Mouse (Mus musculus) lung, adult 18-20 months (tissue): ENCODE results near the gene Bcl2l10.
A peak's percentile ranks its signal among the peaks of the same experiment; 100 is the strongest.

Experiments
- DNase-seq, 2 experiments: peaks; one replicate each; pipeline ENCODE4 v3.0.0; 2022; ENCODE audit warnings: mixed read lengths in 2 of 2

Gene Bcl2l10

GRCm38 (mm10) chr9:75347458-75347857 is at the start of gene Bcl2l10:
Gene Bcl2l10, plus strand, starts transcription at chr9:75347758.
- DNase-seq, result no peak

GRCm38 (mm10) chr9:75299342-75299741 is 48.2 kb upstream of the Bcl2l10 start:
- no peak for DNase-seq

- no peak for DNase-seq
These were observed 44.5 kb upstream of the Bcl2l10 start for GRCm38 (mm10) chr9:75303033-75303432.

GRCm38 (mm10) chr9:75303701-75304261 is 43.8 kb upstream of the Bcl2l10 start:
- peak; percentile 9 to 21 for DNase-seq

GRCm38 (mm10) chr9:75304286-75304685 is 43.3 kb upstream of the Bcl2l10 start:
- no peak for DNase-seq

- DNase-seq, result no peak
These were observed 41.2 kb upstream of the Bcl2l10 start, which contains the start of gene Gnb5 for GRCm38 (mm10) chr9:75306126-75306898. Gene Gnb5, plus strand, starts transcription at chr9:75306288.

GRCm38 (mm10) chr9:75307015-75307414 is 40.5 kb upstream of the Bcl2l10 start:
- DNase-seq, result no peak

- no peak for DNase-seq
These were observed 38.9 kb upstream of the Bcl2l10 start for GRCm38 (mm10) chr9:75308621-75309020.

- DNase-seq, result peak; percentile 63 to 75
These were observed 35.5 kb upstream of the Bcl2l10 start for GRCm38 (mm10) chr9:75312008-75312407.

- no peak for DNase-seq
These were observed 34.3 kb upstream of the Bcl2l10 start for GRCm38 (mm10) chr9:75313138-75313831.

- peak; percentile 74 to 79 for DNase-seq
These were observed 33.6 kb upstream of the Bcl2l10 start for GRCm38 (mm10) chr9:75313832-75314516.

- DNase-seq, result no peak
These were observed 32.9 kb upstream of the Bcl2l10 start for GRCm38 (mm10) chr9:75314517-75315105.

- no peak for DNase-seq
These were observed 32.3 kb upstream of the Bcl2l10 start for GRCm38 (mm10) chr9:75315238-75315637.

GRCm38 (mm10) chr9:75316771-75317170 is 30.8 kb upstream of the Bcl2l10 start:
- no peak for DNase-seq

- DNase-seq, result no peak
These were observed 29.4 kb upstream of the Bcl2l10 start for GRCm38 (mm10) chr9:75318196-75318595.

- DNase-seq, result no peak
These were observed 28.2 kb upstream of the Bcl2l10 start for GRCm38 (mm10) chr9:75319365-75319764.

- DNase-seq, result no peak
These were observed 25.3 kb upstream of the Bcl2l10 start for GRCm38 (mm10) chr9:75322099-75322885.

GRCm38 (mm10) chr9:75328047-75328446 is 19.5 kb upstream of the Bcl2l10 start:
- DNase-seq, result no peak

GRCm38 (mm10) chr9:75330821-75331220 is 16.7 kb upstream of the Bcl2l10 start:
- no peak for DNase-seq

- DNase-seq, result no peak
These were observed 13.1 kb upstream of the Bcl2l10 start for GRCm38 (mm10) chr9:75334440-75334839.

- no peak for DNase-seq
These were observed 9.5 kb upstream of the Bcl2l10 start for GRCm38 (mm10) chr9:75338016-75338415.

- no peak for DNase-seq
These were observed 5.1 kb upstream of the Bcl2l10 start for GRCm38 (mm10) chr9:75342433-75342832.
